Mouse (Mus musculus) kidney, postnatal 0 days (tissue): ENCODE results near the gene Dhrs4. TPM values are rescaled to one million over a fixed set of nuclear protein-coding genes. Genes with fewer than 3 reads are reported as not detected.

Experiments
- ATAC-seq: fragments of 200-750 bp; cut with Nextera tagmentation; replicated peaks from 2 replicates; pipeline ENCODE4 v1.8.0; 2017; ENCODE audit warnings: low read depth, moderate number of reproducible peaks, moderate TSS enrichment, moderate library complexity; ENCODE audit not compliant: low FRiP score
- DNase-seq: peaks from one replicate; pipeline ENCODE4 v3.0.0-alpha.2; 2016; ENCODE audit warnings: low spot score
- H3K27ac ChIP-seq: fragments of 300-500 bp; sonication (generic); 2 replicates; pipeline ENCODE4 v1.5.1; 2014; ENCODE audit warnings: mild to moderate bottlenecking
- H3K27me3 ChIP-seq: fragments of 300-500 bp; sonication (generic); 2 replicates; pipeline ENCODE4 v1.6.1; 2014; ENCODE audit warnings: low read length, mixed read lengths; ENCODE audit not compliant: insufficient read depth
- H3K36me3 ChIP-seq: fragments of 300-500 bp; sonication (generic); 2 replicates; pipeline ENCODE4 v1.6.1; 2014; ENCODE audit warnings: low read length, mixed read lengths; ENCODE audit not compliant: insufficient read depth
- H3K4me1 ChIP-seq: fragments of 300-500 bp; sonication (generic); replicated peaks from 2 replicates; pipeline ENCODE4 v1.6.1; 2014; ENCODE audit warnings: antibody characterized with exemption, low read length, mixed read lengths; ENCODE audit not compliant: insufficient read depth
- H3K4me2 ChIP-seq: fragments of 300-500 bp; sonication (generic); 2 replicates; pipeline ENCODE4 v1.6.1; 2014; ENCODE audit warnings: mild to moderate bottlenecking, low read length, moderate library complexity, mixed read lengths
- H3K4me3 ChIP-seq: fragments of 300-500 bp; sonication (generic); replicated peaks from 2 replicates; pipeline ENCODE4 v1.5.1; 2014; ENCODE audit warnings: low read depth, low read length
- H3K9ac ChIP-seq: fragments of 300-500 bp; sonication (generic); 2 replicates; pipeline ENCODE4 v1.6.1; 2014; ENCODE audit warnings: low read depth, low read length
- H3K9me3 ChIP-seq: fragments of 300-500 bp; sonication (generic); replicated peaks from 2 replicates; pipeline ENCODE4 v1.6.1; 2016; ENCODE audit warnings: low read length, inconsistent platforms, mixed read lengths
- CTCF ChIP-seq: IDR thresholded peaks from 2 replicates; pipeline ENCODE4 v1.5.1; 2016; ENCODE audit warnings: antibody characterized with exemption, low read depth, mild to moderate bottlenecking, moderate library complexity
- WGBS: fragments of 180-500 bp; shearing (Covaris S2); extraction: QIAGEN DNeasy Blood & Tissue Kit; methylation state at CpG from one replicate; pipeline ENCODE4 v1.1.7; 2014; 5-methylcytosine and 5-hydroxymethylcytosine counted together
- polyA plus RNA-seq: library from polyadenylated mRNA; unstranded; fragments of >200 nt; fragmentation: Nextera tagmentation; extraction: Ambion mirVana; gene quantifications from 2 replicates; pipeline ENCODE4 v1.2.1, GENCODE M21; 2015

Dhrs4 gene
- polyA plus RNA-seq, 1 experiment from 2014 or later: 130 TPM

GRCm38 (mm10) chr14:55520451-55521361, 42.1 kb downstream of the Dhrs4 start:
- ATAC-seq (peak; percentile 45; the same call in 1 of the 2 replicates), DNase-seq (no peak)
- no peak overlapping the region for H3K27ac ChIP-seq
- H3K9me3 ChIP-seq: no peaks in the 10 kb centered on the region
- H3K4me2 ChIP-seq: peak overlapping the region; percentile 76
- no peaks in the 10 kb centered on the region for H3K36me3 ChIP-seq
- WGBS: under 1% methylated on average over 60 of the region's 61 CpGs
- peak overlapping the region; percentile 23 for H3K9ac ChIP-seq
- H3K4me3 ChIP-seq: peak overlapping the region; percentile 39
- no peaks in the 10 kb centered on the region for H3K4me1 ChIP-seq
- peaks cover 20% of the 10 kb centered on the region for H3K27me3 ChIP-seq
- peak; percentile 29; the same call in 1 of the 2 replicates for TF ChIP-seq CTCF

GRCm38 (mm10) chr14:55524062-55524461, 45.5 kb downstream of the Dhrs4 start:
- no peak for TF ChIP-seq CTCF
- Histone ChIP-seq H3K27ac (no peak overlapping the region), H3K36me3 (no peaks in the 10 kb centered on the region), H3K4me2 (no peak overlapping the region), H3K9me3 (no peaks in the 10 kb centered on the region), H3K27me3 (peaks cover 20% of the 10 kb centered on the region), H3K4me3 (no peak overlapping the region), H3K9ac (no peak overlapping the region), H3K4me1 (no peaks in the 10 kb centered on the region)
- 57% methylated on average over 4 of the region's 4 CpGs for WGBS
- DNase-seq (no peak), ATAC-seq (no peak)

- ATAC-seq: no peak
- WGBS: 22% methylated on average over 8 of the region's 8 CpGs
Measured at GRCm38 (mm10) chr14:55524785-55525184, 46.2 kb downstream of the Dhrs4 start, which contains the start of gene Nrl. Nrl (minus strand) TSS chr14:55524981.

GRCm38 (mm10) chr14:55526674-55527073, 48.1 kb downstream of the Dhrs4 start:
- ATAC-seq: no peak
- TF ChIP-seq CTCF: no peak
- Histone ChIP-seq H3K9ac (no peak overlapping the region), H3K36me3 (no peaks in the 10 kb centered on the region), H3K4me2 (no peak overlapping the region), H3K4me3 (no peak overlapping the region), H3K9me3 (no peaks in the 10 kb centered on the region), H3K27me3 (peaks cover 4% of the 10 kb centered on the region), H3K4me1 (no peaks in the 10 kb centered on the region), H3K27ac (no peak overlapping the region)
- DNase-seq: no peak
- 76% methylated on average over 2 of the region's 2 CpGs for WGBS

More at GRCm38 (mm10) chr14:55524785-55525184, 46.2 kb downstream of the Dhrs4 start, which contains the start of gene Nrl:
- Histone ChIP-seq H3K4me2 (no peak within 1 kb of the TSS), H3K27me3 (peaks cover 15% of the 10 kb centered on the region), H3K36me3 (no peaks in the 10 kb centered on the region), H3K4me3 (no peak within 1 kb of the TSS), H3K27ac (no peak within 1 kb of the TSS), H3K9me3 (no peaks in the 10 kb centered on the region), H3K9ac (0 out of 2 replicates have a peak within 1 kb of the TSS, but pooled peaks have one; percentile 2), H3K4me1 (no peaks in the 10 kb centered on the region)
- no peak for TF ChIP-seq CTCF
- DNase-seq: no peak

GRCm38 (mm10) chr14:55527940-55528339, 49.4 kb downstream of the Dhrs4 start:
- Histone ChIP-seq H3K4me2 (no peak overlapping the region), H3K4me3 (no peak overlapping the region), H3K9ac (no peak overlapping the region), H3K27me3 (no peaks in the 10 kb centered on the region), H3K36me3 (no peaks in the 10 kb centered on the region), H3K27ac (no peak overlapping the region), H3K9me3 (no peaks in the 10 kb centered on the region), H3K4me1 (no peaks in the 10 kb centered on the region)
- ATAC-seq (no peak), DNase-seq (peak; percentile 64)
- TF ChIP-seq CTCF: peak; percentile 70
- WGBS: 20% methylated on average over 3 of the region's 3 CpGs

GRCm38 (mm10) chr14:55536116-55536745, 57.7 kb downstream of the Dhrs4 start:
- 57% methylated on average over 6 of the region's 6 CpGs for WGBS
- H3K4me1 ChIP-seq: peaks cover 6% of the 10 kb centered on the region

More at GRCm38 (mm10) chr14:55536116-55536745, 57.7 kb downstream of the Dhrs4 start:
- Histone ChIP-seq H3K36me3 (no peaks in the 10 kb centered on the region), H3K4me2 (no peak overlapping the region), H3K27ac (no peak overlapping the region), H3K9ac (no peak overlapping the region), H3K27me3 (no peaks in the 10 kb centered on the region), H3K4me3 (no peak overlapping the region), H3K9me3 (no peaks in the 10 kb centered on the region)
- DNase-seq (peak; percentile 58), ATAC-seq (no peak)
- peak; percentile 85 for TF ChIP-seq CTCF

Other genes starting within 250 kb of the Dhrs4 start
- 0.96 and 0.98 TPM in 2 replicates for gene Carmil3, start 11.9 kb downstream of the Dhrs4 start, polyA plus RNA-seq
- 0.19 and 0.28 TPM in 2 replicates for gene Cpne6, start 31.7 kb downstream of the Dhrs4 start, polyA plus RNA-seq
- not detected in 2 replicates for gene Nrl, start 46.2 kb downstream of the Dhrs4 start, polyA plus RNA-seq
- gene Pck2, start 61.5 kb downstream of the Dhrs4 start, polyA plus RNA-seq: 38.2 and 42.2 TPM in 2 replicates
- 109 and 116 TPM in 2 replicates for gene Dcaf11, start 81.2 kb downstream of the Dhrs4 start, polyA plus RNA-seq
- 1.7 and 2.2 TPM in 2 replicates for gene A730061H03Rik, start 81.6 kb downstream of the Dhrs4 start, polyA plus RNA-seq
- gene Fitm1, start 96.9 kb downstream of the Dhrs4 start, polyA plus RNA-seq: 13.0 and 13.3 TPM in 2 replicates
- gene Psme1, start 99.4 kb downstream of the Dhrs4 start, polyA plus RNA-seq: 179 and 181 TPM in 2 replicates
- 14.3 and 16.6 TPM in 2 replicates for gene Emc9, start 106.5 kb downstream of the Dhrs4 start, polyA plus RNA-seq
- gene Psme2, start 112.4 kb downstream of the Dhrs4 start, polyA plus RNA-seq: 281 and 286 TPM in 2 replicates
- 17.9 TPM in 2 replicates for gene Rnf31, start 113.0 kb downstream of the Dhrs4 start, polyA plus RNA-seq
- 24.2 and 27.4 TPM in 2 replicates for gene Irf9, start 124.8 kb downstream of the Dhrs4 start, polyA plus RNA-seq
- 12.7 and 14.9 TPM in 2 replicates for gene Rec8, start 139.3 kb downstream of the Dhrs4 start, polyA plus RNA-seq
- 58.5 and 68.7 TPM in 2 replicates for gene Ipo4, start 157.2 kb downstream of the Dhrs4 start, polyA plus RNA-seq
- gene Gm49378, start 159.1 kb downstream of the Dhrs4 start, polyA plus RNA-seq: 1.8 and 3.0 TPM in 2 replicates
- 108 and 118 TPM in 2 replicates for gene Tm9sf1, start 165.0 kb downstream of the Dhrs4 start, polyA plus RNA-seq
- 0.47 and 1.1 TPM in 2 replicates for gene Tssk4, start 171.4 kb downstream of the Dhrs4 start, polyA plus RNA-seq
- gene Mdp1, start 181.8 kb downstream of the Dhrs4 start, polyA plus RNA-seq: 48.8 and 56.0 TPM in 2 replicates
- gene Gmpr2, start 193.2 kb downstream of the Dhrs4 start, polyA plus RNA-seq: 48.2 and 49.7 TPM in 2 replicates
- 508 and 548 TPM in 2 replicates for gene Nedd8, start 193.4 kb downstream of the Dhrs4 start, polyA plus RNA-seq
- 24.6 and 29.0 TPM in 2 replicates for gene Tinf2, start 203.1 kb downstream of the Dhrs4 start, polyA plus RNA-seq
- gene Tgm1, start 235.2 kb downstream of the Dhrs4 start, polyA plus RNA-seq: 5.9 and 7.6 TPM in 2 replicates
- 39.9 and 43.2 TPM in 2 replicates for gene Rabggta, start 243.5 kb downstream of the Dhrs4 start, polyA plus RNA-seq